Mouse (Mus musculus): Measurements from ENCODE around the gene Nktr. TPM values are rescaled to one million over a fixed set of nuclear protein-coding genes. Genes with fewer than 3 reads are reported as not detected.

The Nktr gene
- total RNA-seq, 2 experiments from 2014 or later, result 36.5 to 57.9 TPM

Other genes starting within 250 kb of the Nktr start
- gene Cck, start 223.5 kb upstream of the Nktr start, total RNA-seq (2021), result 1 to 10 TPM; 3.4 to 3.5 TPM
- under 1 TPM in 1 of 2 experiments, not detected in 1; 0.81 TPM for gene Lyzl4, start 77.1 kb upstream of the Nktr start, total RNA-seq (2021)
- under 1 TPM; 0.61 to 0.99 TPM for gene Vipr1, start 76.5 kb upstream of the Nktr start, total RNA-seq (2021)
- gene Sec22c, start 13.7 kb upstream of the Nktr start, total RNA-seq (2021), result 1 to 10 TPM; 4.7 to 5.5 TPM
- 10 to 100 TPM; 80.2 to 85.8 TPM for gene Ss18l2, start 8.8 kb upstream of the Nktr start, total RNA-seq (2021)
- 10 to 100 TPM; 72.2 to 76.5 TPM for gene Zfp651, start 40.2 kb downstream of the Nktr start, total RNA-seq (2021)
- 100 to 1,000 TPM; 113 to 118 TPM for gene Klhl40, start 58.4 kb downstream of the Nktr start, total RNA-seq (2021)
- gene Hhatl, start 73.3 kb downstream of the Nktr start, total RNA-seq (2021), result 100 to 1,000 TPM; 256 to 285 TPM
- under 1 TPM; 0.79 to 0.85 TPM for gene Ccdc13, start 120.3 kb downstream of the Nktr start, total RNA-seq (2021)
- gene Higd1a, start 139.2 kb downstream of the Nktr start, total RNA-seq (2021), result 10 to 100 TPM; 75.4 to 98.1 TPM
- 1 to 10 TPM; 1.6 to 2.2 TPM for gene Ackr2, start 179.2 kb downstream of the Nktr start, total RNA-seq (2021)
- gene Cyp8b1, start 197.1 kb downstream of the Nktr start, total RNA-seq (2021), result not detected
- gene Fam198a, start 231.8 kb downstream of the Nktr start, total RNA-seq (2021), result 1 to 10 TPM; 6.4 to 7.8 TPM